Mouse (Mus musculus) heart, embryonic 15.5 days (tissue): ENCODE results near the gene Rgp1. TPM values are rescaled to one million over a fixed set of nuclear protein-coding genes. Genes with fewer than 3 reads are reported as not detected.

Source experiments
- ATAC-seq: fragments of 200-750 bp; cut with Nextera tagmentation; replicated peaks from 2 replicates; pipeline ENCODE4 v1.8.0; 2017; ENCODE audit warnings: low read depth, moderate TSS enrichment; ENCODE audit not compliant: insufficient number of reproducible peaks, insufficient read depth, low FRiP score
- H3K27ac ChIP-seq: fragments of 300-500 bp; sonication (generic); 2 replicates; pipeline ENCODE4 v1.5.1; 2015; ENCODE audit warnings: mild to moderate bottlenecking, inconsistent platforms
- H3K27me3 ChIP-seq: fragments of 300-500 bp; sonication (generic); 2 replicates; pipeline ENCODE4 v1.6.1; 2015; ENCODE audit warnings: inconsistent platforms
- H3K36me3 ChIP-seq: fragments of 300-500 bp; sonication (generic); 2 replicates; pipeline ENCODE4 v1.6.1; 2015; ENCODE audit warnings: mild to moderate bottlenecking, inconsistent platforms
- H3K4me1 ChIP-seq: fragments of 300-500 bp; sonication (generic); replicated peaks from 2 replicates; pipeline ENCODE4 v1.6.1; 2015; ENCODE audit warnings: inconsistent platforms
- H3K4me2 ChIP-seq: fragments of 300-500 bp; sonication (generic); 2 replicates; pipeline ENCODE4 v1.6.1; 2015; ENCODE audit warnings: inconsistent platforms, mild to moderate bottlenecking, moderate library complexity
- H3K4me3 ChIP-seq: fragments of 300-500 bp; sonication (generic); 2 replicates; pipeline ENCODE4 v1.5.1; 2015; ENCODE audit warnings: mild to moderate bottlenecking, inconsistent platforms
- H3K9ac ChIP-seq: fragments of 300-500 bp; sonication (generic); 2 replicates; pipeline ENCODE4 v1.6.1; 2015; ENCODE audit warnings: mild to moderate bottlenecking, inconsistent platforms
- H3K9me3 ChIP-seq: fragments of 300-500 bp; sonication (generic); replicated peaks from 2 replicates; pipeline ENCODE4 v1.6.1; 2016; ENCODE audit warnings: inconsistent platforms
- WGBS: fragments of 180-500 bp; shearing (Covaris S2); methylation state at CpG from one replicate; pipeline ENCODE4 v1.1.7; 2015; ENCODE audit warnings: mixed read lengths; 5-methylcytosine and 5-hydroxymethylcytosine counted together
- polyA plus RNA-seq: library from polyadenylated mRNA; unstranded; fragments of >200 nt; fragmentation: Nextera tagmentation; extraction: Ambion mirVana; gene quantifications from 2 replicates; pipeline ENCODE4 v1.2.1, GENCODE M21; 2015

Rgp1 gene
- polyA plus RNA-seq, 1 experiment from 2014 or later, result 14.6 TPM

DNA sequence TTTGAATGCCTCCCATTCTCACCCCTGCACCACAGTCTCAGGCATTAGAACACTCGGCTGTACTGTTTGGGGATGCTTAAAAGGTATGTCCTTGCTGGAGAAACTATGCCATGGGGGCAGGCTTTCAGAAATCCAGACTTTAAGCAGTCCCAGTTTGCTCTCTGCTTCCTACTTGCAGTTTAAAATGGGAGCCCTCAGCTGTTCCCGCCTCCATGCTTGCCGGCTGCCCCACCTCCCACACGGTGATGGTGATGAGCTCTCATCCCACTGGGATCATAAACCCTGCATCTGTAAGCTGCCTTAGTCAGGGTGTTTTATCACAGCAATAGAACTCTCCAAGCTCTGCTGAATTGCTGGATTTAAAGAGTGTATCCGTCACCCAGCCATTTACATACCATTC is 26.1 kb upstream of the Rgp1 start:
- H3K9me3 ChIP-seq, result no peaks in the 10 kb centered on the region
- no peaks in the 10 kb centered on the region for H3K27me3 ChIP-seq
- no peak for ATAC-seq
- H3K4me2 ChIP-seq, result no peak overlapping the region
- H3K27ac ChIP-seq, result no peak overlapping the region
- H3K4me1 ChIP-seq, result peaks cover 6% of the 10 kb centered on the region
- no peak overlapping the region for H3K4me3 ChIP-seq
- no peak overlapping the region for H3K9ac ChIP-seq
- peaks cover 94% of the 10 kb centered on the region for H3K36me3 ChIP-seq
- 94% methylated on average over 5 of the region's 5 CpGs for WGBS

DNA sequence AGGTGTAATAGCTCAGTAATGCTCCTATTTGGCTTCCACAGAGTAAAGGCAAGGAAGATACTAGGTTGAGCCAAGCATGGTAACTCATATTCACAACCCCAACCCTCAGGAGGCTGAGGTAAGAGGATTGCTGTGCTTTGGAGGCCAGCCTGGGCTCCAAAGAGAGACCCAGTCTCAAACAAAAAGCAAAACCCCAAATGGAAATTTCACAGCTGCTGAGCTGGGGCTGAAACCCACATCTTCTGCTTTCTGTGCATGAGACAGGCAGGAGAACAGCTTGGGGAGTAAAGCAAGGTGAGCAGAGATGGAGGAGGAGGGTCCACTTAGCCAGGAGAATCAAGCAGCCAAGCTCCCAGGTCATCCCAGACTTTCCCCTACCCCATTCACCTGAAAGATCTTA is 24.6 kb upstream of the Rgp1 start:
- no peak for ATAC-seq
- Histone ChIP-seq H3K9me3 (no peaks in the 10 kb centered on the region), H3K27me3 (no peaks in the 10 kb centered on the region), H3K4me3 (no peak overlapping the region), H3K4me2 (no peak overlapping the region), H3K9ac (no peak overlapping the region), H3K27ac (no peak overlapping the region), H3K4me1 (peaks cover 21% of the 10 kb centered on the region), H3K36me3 (peaks cover 79% of the 10 kb centered on the region)

DNA sequence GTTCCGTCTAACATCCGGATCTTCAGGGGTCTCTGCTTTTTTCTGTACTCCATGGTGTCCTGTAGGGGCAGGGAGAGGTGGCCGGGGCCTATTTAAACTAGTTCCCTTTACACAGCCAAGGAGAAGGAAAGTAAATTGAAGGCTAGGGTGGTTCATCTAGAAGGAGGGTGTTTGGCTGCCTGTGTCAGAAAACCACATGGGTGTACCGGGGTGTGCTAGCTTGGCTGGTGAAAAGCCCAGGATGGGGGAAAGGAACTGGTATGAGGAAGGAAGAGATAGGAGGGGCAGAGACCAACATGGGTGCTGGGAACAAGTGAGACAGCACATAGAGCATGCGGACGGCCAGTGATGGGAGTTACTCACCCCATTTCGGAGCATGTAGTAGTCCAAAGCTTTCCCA is 22.6 kb upstream of the Rgp1 start:
- ATAC-seq, result no peak
- H3K36me3 ChIP-seq, result peaks cover 59% of the 10 kb centered on the region
- no peak overlapping the region for H3K27ac ChIP-seq
- no peak overlapping the region for H3K4me2 ChIP-seq
- no peaks in the 10 kb centered on the region for H3K27me3 ChIP-seq
- H3K9ac ChIP-seq, result no peak overlapping the region
- no peak overlapping the region for H3K4me3 ChIP-seq
- peaks cover 41% of the 10 kb centered on the region for H3K4me1 ChIP-seq
- WGBS, result 93% methylated on average over 7 of the region's 7 CpGs
- no peaks in the 10 kb centered on the region for H3K9me3 ChIP-seq

DNA sequence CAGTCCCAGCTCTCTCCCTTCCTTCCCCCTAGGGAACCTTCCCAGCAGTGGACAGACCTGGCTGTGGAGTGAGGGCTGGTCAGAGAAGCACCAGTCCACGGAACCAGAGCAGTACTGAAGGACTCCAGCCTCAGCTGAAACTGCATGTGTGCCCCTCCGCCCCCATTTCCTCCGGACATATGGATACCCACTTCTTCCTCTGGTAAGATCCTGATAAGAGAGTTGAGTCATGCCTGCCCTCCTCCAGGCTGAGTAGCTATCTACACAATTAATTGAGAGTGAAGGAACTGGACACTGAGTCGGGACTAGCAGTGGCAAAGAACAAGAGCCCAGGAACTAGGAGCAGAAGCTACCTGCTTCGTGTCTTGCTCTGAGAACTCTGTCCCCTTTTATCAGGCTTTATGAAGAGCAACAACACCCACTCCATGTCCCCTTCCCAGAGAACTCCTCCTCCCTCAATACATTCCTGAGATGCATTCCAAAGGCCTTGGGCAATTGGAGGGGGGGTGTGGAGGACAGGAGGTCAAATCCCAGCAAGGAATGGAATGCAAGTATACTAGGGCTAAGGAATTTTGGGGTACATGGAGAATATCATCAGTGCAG is 20.4 kb upstream of the Rgp1 start:
- 5% methylated on average over 5 of the region's 5 CpGs for WGBS
- Histone ChIP-seq H3K4me2 (peak overlapping the region; percentile 78), H3K4me1 (peaks cover 45% of the 10 kb centered on the region), H3K9me3 (no peaks in the 10 kb centered on the region), H3K27me3 (no peaks in the 10 kb centered on the region), H3K36me3 (peaks cover 37% of the 10 kb centered on the region), H3K27ac (peak overlapping the region; percentile 99), H3K4me3 (peak overlapping the region; percentile 29), H3K9ac (peak overlapping the region; percentile 94)
- ATAC-seq, result peak; percentile 7; the same call in 1 of the 2 replicates

DNA sequence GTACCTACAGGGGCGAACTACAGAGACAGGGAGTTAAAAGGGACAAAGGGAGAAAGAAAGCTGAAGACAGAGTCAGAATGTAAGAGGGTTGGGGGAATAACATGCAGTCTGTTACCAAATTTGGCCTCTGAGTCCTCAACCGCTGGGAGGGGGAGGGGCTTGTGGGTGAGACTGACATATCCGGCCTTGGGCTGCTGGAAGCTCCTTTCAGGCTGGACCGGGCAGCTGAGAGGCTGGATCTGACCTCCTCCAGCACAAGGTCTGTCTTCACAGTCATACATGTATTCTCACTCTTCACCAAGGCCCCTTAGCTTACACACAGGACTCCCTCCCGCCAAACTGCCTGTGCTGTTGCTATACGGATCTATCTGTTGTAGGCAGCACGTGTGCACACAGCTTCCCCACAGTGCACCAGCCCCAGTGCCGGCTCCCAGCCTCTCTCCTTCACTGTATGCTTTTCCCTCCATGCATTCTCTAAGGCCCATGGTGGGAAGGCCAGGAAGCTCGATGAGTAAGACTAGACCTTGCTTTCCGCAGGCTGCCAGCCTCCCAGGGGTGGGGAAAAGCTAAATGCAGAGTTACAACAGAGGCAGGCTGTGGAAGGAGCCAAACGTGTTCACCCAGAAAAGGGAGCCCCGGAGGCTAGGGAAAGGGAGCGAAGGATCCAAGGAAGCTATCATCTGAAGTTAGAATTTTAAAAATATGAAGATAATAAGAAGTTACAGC is 19.7 kb upstream of the Rgp1 start:
- no peaks in the 10 kb centered on the region for H3K9me3 ChIP-seq
- peak overlapping the region; percentile 99 for H3K27ac ChIP-seq
- WGBS, result 10% methylated on average over 13 of the region's 13 CpGs
- H3K4me1 ChIP-seq, result peaks cover 52% of the 10 kb centered on the region
- peak overlapping the region; percentile 29 for H3K4me3 ChIP-seq
- peak overlapping the region; percentile 78 for H3K4me2 ChIP-seq
- peak; percentile 34 for ATAC-seq
- H3K36me3 ChIP-seq, result peaks cover 31% of the 10 kb centered on the region
- H3K27me3 ChIP-seq, result no peaks in the 10 kb centered on the region
- peak overlapping the region; percentile 94 for H3K9ac ChIP-seq

DNA sequence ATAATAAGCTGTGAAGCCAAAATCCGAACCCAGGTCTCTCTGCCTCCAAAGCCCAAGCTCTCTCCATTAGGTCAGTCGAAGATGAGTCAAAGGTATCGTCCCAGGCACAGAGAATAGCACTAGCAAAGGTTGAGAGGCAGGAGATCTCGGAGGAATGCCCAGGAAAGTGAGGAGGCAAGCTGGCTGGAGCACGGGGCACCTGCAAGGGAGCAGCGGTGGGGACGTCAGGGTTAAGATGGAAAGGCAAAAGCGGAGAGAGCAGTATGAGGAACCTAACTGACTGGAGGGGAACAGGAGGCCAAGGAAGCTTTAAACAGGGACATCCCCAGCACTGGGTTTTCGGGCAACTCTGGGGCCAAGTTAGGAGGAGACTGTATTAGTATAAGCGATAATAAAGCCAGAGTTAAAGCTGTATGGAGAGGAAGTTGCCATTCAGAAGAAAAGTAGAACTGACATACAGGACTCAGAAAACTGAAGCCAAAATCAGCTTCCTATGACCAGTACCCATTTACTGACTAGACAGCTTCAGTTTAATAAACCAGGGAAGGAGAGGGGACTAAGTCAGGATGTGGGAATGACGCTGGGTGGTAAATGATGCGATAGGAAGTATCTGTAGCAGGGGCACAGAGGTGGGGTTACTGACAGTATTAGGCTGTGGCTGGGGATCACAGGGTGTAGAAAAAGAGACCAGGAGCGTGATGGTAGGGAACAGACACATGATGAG is 18.8 kb upstream of the Rgp1 start:
- ATAC-seq, result no peak
- Histone ChIP-seq H3K4me2 (peak overlapping the region; percentile 78), H3K27me3 (no peaks in the 10 kb centered on the region), H3K4me1 (peaks cover 57% of the 10 kb centered on the region), H3K36me3 (peaks cover 23% of the 10 kb centered on the region), H3K9ac (peak overlapping the region; percentile 94), H3K4me3 (peak overlapping the region; percentile 73), H3K27ac (peak overlapping the region; percentile 99), H3K9me3 (no peaks in the 10 kb centered on the region)
- 42% methylated on average over 13 of the region's 13 CpGs for whole genome bisulfite sequencing

DNA sequence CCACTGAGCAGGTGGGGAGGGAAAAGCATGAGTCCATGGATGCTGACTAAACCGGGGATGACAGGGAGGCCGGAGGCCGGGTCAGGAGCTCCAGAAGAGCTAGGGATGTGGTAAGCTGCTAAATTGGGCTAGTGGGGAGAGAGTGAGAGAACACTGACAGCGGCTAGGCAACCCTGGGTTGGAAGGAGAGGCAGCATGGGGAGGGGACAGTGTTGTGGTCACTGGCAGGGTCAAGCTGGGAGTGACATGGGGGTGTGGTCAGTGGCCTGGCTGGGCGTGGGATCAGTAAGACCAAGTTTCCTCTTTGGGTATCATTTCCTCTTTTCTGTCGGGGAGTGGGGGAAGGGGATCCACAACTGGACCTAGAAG is 18.3 kb upstream of the Rgp1 start:
- Histone ChIP-seq H3K36me3 (peaks cover 23% of the 10 kb centered on the region), H3K9ac (peak overlapping the region; percentile 94), H3K9me3 (no peaks in the 10 kb centered on the region), H3K27me3 (no peaks in the 10 kb centered on the region), H3K27ac (peak overlapping the region; percentile 99), H3K4me2 (peak overlapping the region; percentile 78), H3K4me1 (peaks cover 57% of the 10 kb centered on the region), H3K4me3 (peak overlapping the region; percentile 73)
- WGBS, result 7% methylated on average over 6 of the region's 6 CpGs
- no peak for ATAC-seq

DNA sequence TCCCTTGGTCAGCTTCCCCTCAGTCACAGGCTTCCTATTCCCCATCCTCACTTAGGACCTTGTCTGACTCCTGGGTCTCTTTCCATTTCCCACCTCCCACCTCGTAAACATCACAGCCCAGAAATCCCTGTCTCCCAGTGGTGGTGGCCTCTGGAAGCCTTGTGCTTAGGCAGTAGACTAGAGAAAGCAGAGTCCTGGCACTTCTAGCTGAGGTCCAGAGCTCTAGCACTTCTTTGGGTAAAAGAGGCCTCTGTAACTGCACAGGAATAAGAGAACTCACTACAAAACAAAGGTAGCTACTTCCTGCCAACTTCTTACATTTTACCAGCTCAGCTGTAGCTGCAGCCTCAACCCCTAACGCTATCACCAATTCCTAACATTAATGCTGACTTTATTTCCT is 17.5 kb upstream of the Rgp1 start:
- ATAC-seq, result no peak

DNA sequence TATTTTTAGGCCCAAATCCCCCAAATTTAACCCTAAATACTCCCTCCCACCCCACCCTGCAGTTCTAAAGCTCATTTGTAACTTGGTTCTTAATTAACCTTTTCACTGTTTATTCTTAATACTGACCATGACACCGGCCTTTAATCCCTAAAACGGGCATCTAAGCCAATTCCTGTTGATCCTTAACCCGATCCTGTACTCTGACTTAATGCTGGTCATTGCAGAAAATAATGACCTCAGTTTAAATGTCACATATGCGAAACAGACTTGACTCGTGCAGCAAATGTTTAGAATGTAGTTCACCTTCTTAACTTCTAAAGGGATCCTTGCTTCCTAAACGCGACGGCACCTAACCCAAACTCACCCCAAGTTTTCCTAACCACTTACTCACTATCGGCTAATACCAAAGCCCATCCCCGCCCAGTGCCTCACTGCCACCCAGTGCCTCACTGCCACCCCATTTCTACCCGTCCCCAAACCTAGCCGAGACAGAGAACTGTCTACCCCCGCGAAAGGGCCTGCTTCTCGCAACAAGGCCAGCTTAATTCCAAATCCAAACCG is 17.0 kb upstream of the Rgp1 start:
- ATAC-seq, result no peak

More for the DNA sequence above, 17.5 kb upstream of the Rgp1 start:
- Histone ChIP-seq H3K27ac (peak overlapping the region; percentile 99), H3K4me2 (peak overlapping the region; percentile 78), H3K4me3 (peak overlapping the region; percentile 73), H3K4me1 (peaks cover 57% of the 10 kb centered on the region), H3K36me3 (peaks cover 23% of the 10 kb centered on the region), H3K27me3 (no peaks in the 10 kb centered on the region), H3K9ac (peak overlapping the region; percentile 94), H3K9me3 (no peaks in the 10 kb centered on the region)
- 9% methylated on average over 2 of the region's 2 CpGs for WGBS

DNA sequence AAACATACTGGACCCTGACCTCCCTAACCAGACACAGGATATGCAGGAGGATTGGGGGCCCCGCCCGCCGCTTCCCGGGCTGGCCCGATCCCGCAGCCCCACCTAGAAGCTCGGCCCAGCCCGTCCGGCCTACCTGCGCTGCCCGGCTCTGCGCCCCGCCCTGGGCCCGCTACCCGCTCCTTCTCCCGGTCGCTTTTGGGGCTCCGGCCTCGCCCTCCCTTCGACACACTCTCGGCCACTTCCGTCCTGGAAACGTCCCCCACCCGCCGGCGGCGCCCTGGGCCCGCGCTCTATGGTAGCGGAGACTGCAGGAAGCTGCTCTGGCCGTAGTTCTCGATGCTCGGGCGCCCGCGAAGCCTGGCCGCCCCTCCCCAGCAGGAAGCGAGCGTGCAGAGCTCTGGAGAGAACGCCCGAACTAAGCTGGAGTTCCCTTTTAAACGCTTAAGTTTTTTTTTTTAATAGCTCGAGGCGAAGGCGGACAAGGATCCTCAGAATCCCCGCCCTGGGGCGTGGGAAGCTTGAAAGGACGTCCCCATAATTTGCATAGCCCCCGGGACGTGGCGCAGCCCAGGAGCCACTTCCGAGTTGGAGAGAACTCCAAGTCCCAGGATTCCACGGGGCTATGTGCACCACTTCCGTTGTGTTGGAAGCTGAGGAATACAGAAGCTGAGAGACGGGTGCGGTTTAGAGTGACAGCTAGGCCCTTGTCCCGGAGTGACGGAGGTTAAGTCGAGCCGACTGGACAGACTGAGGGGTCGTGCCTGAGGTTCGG is 16.3 kb upstream of the Rgp1 start, which contains the start of the genes Creb3 and Tln1:
TSS of gene Creb3 (plus strand) at position 336 of the 772 bp plus-strand sequence.
TSS of gene Tln1 (minus strand) at position 695 of the 772 bp plus-strand sequence.
- Histone ChIP-seq H3K9ac (peak within 1 kb of the TSS; percentile 94), H3K4me1 (peaks cover 53% of the 10 kb centered on the region)
- WGBS, result under 1% methylated on average over 62 of the region's 62 CpGs

More for the DNA sequence above, 17.0 kb upstream of the Rgp1 start:
- 2% methylated on average over 16 of the region's 16 CpGs for WGBS
- H3K9ac ChIP-seq, result peak overlapping the region; percentile 94
- no peaks in the 10 kb centered on the region for H3K27me3 ChIP-seq
- H3K36me3 ChIP-seq, result peaks cover 23% of the 10 kb centered on the region
- peak overlapping the region; percentile 73 for H3K4me3 ChIP-seq
- peak overlapping the region; percentile 78 for H3K4me2 ChIP-seq
- H3K27ac ChIP-seq, result peak overlapping the region; percentile 99
- H3K9me3 ChIP-seq, result no peaks in the 10 kb centered on the region
- H3K4me1 ChIP-seq, result peaks cover 57% of the 10 kb centered on the region

More for the DNA sequence above, 16.3 kb upstream of the Rgp1 start, which contains the start of the genes Creb3 and Tln1:
- Histone ChIP-seq H3K4me2 (peak within 1 kb of the TSS; percentile 78), H3K36me3 (peaks cover 27% of the 10 kb centered on the region), H3K27ac (peak within 1 kb of the TSS; percentile 99), H3K27me3 (no peaks in the 10 kb centered on the region), H3K4me3 (peak within 1 kb of the TSS; percentile 73), H3K9me3 (no peaks in the 10 kb centered on the region)
- peak; percentile 87 for ATAC-seq
